Mouse (Mus musculus) neural tube, embryonic 14.5 days (tissue): ENCODE results near the gene Cdkn1b. TPM values are rescaled to one million over a fixed set of nuclear protein-coding genes. Genes with fewer than 3 reads are reported as not detected.

Experiments used
- ATAC-seq: fragments of 200-750 bp; cut with Nextera tagmentation; 2 replicates; pipeline ENCODE4 v1.8.0; 2017; ENCODE audit warnings: low read depth, mild to moderate bottlenecking, moderate TSS enrichment, moderate library complexity
- H3K27ac ChIP-seq: fragments of 300-500 bp; sonication (generic); 2 replicates; pipeline ENCODE4 v1.5.1; 2014; ENCODE audit warnings: low read depth, mild to moderate bottlenecking, control low read depth, low read length, moderate library complexity, mixed read lengths
- H3K27me3 ChIP-seq: fragments of 300-500 bp; sonication (generic); 2 replicates; pipeline ENCODE4 v1.6.1; 2014; ENCODE audit warnings: low read length; ENCODE audit not compliant: control insufficient read depth, insufficient read depth
- H3K36me3 ChIP-seq: fragments of 300-500 bp; sonication (generic); 2 replicates; pipeline ENCODE4 v1.6.1; 2014; ENCODE audit warnings: low read length, mixed read lengths; ENCODE audit not compliant: control insufficient read depth, insufficient read depth
- H3K4me1 ChIP-seq: fragments of 300-500 bp; sonication (generic); 2 replicates; pipeline ENCODE4 v1.6.1; 2014; ENCODE audit warnings: low read length; ENCODE audit not compliant: control insufficient read depth, insufficient read depth
- H3K4me2 ChIP-seq: fragments of 300-500 bp; sonication (generic); 2 replicates; pipeline ENCODE4 v1.6.1; 2014; ENCODE audit warnings: mild to moderate bottlenecking, low read depth, low read length, control low read depth
- H3K4me3 ChIP-seq: fragments of 300-500 bp; sonication (generic); 2 replicates; pipeline ENCODE4 v1.5.1; 2014; ENCODE audit warnings: low read depth, low read length, control low read depth, mixed read lengths
- H3K9ac ChIP-seq: fragments of 300-500 bp; sonication (generic); replicated peaks from 2 replicates; pipeline ENCODE4 v1.6.1; 2014; ENCODE audit warnings: low read depth, mild to moderate bottlenecking, control low read depth, low read length, mixed read lengths
- H3K9me3 ChIP-seq: fragments of 300-500 bp; sonication (generic); 2 replicates; pipeline ENCODE4 v1.6.1; 2016; ENCODE audit warnings: low read length; ENCODE audit not compliant: control insufficient read depth
- WGBS: fragments of 180-500 bp; shearing (Covaris S2); extraction: QIAGEN DNeasy Blood & Tissue Kit; methylation state at CpG from one replicate; pipeline ENCODE4 v1.1.7; 2014; 5-methylcytosine and 5-hydroxymethylcytosine counted together
- polyA plus RNA-seq: library from polyadenylated mRNA; unstranded; fragments of >200 nt; fragmentation: Nextera tagmentation; extraction: Ambion mirVana; gene quantifications from 2 replicates; pipeline ENCODE4 v1.2.1, GENCODE M21; 2014

The Cdkn1b gene
- polyA plus RNA-seq, 1 experiment from 2014 or later: 17.5 TPM

DNA sequence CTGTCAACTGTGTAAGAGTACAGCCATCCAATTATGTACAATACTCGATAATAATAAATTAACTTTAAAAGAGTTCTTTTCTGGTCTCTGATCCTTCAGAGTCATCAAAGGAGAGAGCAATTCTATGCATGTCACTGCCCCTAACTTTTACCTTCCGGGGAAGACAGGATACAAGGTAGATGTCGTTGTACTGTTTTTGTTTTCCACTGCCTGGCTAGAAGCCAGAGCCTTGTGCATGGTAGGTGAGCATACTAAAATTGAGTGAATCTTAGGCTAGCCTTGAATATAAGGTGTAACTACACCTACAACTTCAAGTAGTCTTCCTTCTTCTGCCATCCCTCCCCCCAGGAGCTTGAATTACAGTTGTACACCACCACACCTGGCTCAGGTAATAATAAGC is 10.9 kb downstream of the Cdkn1b start:
- no peaks in the 10 kb centered on the region for H3K36me3 ChIP-seq
- no peak overlapping the region for H3K4me3 ChIP-seq
- H3K4me2 ChIP-seq: no peak overlapping the region
- 82% methylated on average over 3 of the region's 3 CpGs for WGBS
- H3K9me3 ChIP-seq: no peaks in the 10 kb centered on the region
- no peak overlapping the region for H3K9ac ChIP-seq
- ATAC-seq: no peak
- no peaks in the 10 kb centered on the region for H3K27me3 ChIP-seq
- H3K27ac ChIP-seq: no peak overlapping the region
- peaks cover 8% of the 10 kb centered on the region for H3K4me1 ChIP-seq

DNA sequence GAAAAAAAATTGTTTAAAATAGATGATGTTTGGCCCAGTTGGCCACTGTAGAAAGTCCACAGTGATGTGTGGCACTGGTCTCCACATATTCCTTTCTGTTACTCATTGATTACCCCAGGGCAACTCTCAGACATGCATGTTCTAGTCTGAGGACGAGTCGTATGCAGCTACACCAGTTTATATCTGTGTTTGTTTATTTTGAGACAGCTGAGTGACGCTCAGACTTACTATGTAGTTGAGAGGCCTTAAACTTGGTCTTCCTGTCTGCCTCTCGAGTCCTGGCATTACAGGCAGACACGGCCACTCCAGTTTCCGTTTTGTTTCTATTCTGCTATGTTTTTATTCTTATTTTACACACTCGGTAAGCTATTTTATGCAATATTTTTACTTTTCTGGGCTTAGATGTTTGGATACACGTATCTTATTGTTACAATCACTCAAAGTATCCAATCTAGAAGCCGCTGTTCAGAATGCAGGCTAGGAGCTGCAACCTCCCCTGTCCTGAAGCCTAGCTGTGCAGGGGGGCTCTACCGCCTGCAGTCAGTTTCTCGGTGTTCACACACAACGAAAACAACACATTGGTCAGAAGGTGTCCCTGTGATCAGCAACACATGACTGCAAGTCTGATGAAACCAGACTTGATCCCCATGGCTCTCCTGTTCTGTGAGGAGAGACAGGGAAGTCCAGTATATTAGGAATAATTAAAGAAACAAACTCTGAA is 12.4 kb downstream of the Cdkn1b start:
- Histone ChIP-seq H3K9ac (no peak overlapping the region), H3K4me2 (no peak overlapping the region; the same call in 1 of the 2 replicates), H3K27ac (no peak overlapping the region), H3K9me3 (no peaks in the 10 kb centered on the region), H3K4me3 (no peak overlapping the region), H3K36me3 (no peaks in the 10 kb centered on the region), H3K4me1 (peaks cover under 1% of the 10 kb centered on the region; the same call in 1 of the 2 replicates), H3K27me3 (no peaks in the 10 kb centered on the region)
- ATAC-seq: no peak
- 78% methylated on average over 12 of the region's 12 CpGs for WGBS

DNA sequence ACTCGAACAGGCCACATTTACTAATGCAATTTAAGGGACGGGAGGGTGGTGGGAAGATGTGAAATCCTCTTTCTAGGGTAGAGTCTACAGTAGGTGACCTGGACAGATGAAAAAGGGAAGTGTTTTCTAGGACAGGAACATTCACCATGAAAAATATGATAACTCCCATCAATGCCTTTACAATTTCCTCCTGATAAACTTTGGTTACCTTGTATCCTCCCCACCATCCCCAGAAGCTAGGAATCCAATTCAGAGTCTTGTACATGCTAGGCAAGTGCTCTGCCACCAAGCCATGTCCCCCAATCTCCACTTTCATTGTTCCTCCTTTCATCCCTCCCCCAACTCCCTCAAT is 13.0 kb downstream of the Cdkn1b start:
- Histone ChIP-seq H3K36me3 (no peaks in the 10 kb centered on the region), H3K27me3 (no peaks in the 10 kb centered on the region), H3K4me3 (no peak overlapping the region), H3K9me3 (no peaks in the 10 kb centered on the region), H3K27ac (no peak overlapping the region), H3K4me2 (no peak overlapping the region), H3K9ac (no peak overlapping the region), H3K4me1 (no peaks in the 10 kb centered on the region)
- no peak for ATAC-seq
- WGBS: 92% methylated on average over 2 of the region's 2 CpGs

DNA sequence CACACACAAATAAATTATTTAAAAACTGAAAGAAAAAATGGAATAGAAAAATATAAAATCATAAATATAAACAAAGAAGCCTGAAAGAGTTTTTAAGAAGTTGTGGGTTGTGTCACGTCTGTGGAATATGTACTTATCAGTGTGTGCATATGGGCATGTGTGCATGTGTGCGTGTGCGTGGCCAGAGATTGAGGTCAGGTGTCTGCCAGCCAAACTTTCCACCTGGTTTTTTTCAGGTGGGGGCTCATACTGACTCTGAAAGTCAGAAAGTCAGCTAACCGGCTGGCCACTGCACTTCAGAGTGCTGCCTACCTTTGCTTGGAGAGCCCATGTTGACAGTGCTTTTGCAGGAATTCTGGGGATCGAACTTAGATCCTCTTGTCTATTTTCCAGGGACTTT is 14.1 kb downstream of the Cdkn1b start:
- no peak for ATAC-seq
- Histone ChIP-seq H3K4me3 (no peak overlapping the region), H3K27me3 (no peaks in the 10 kb centered on the region), H3K4me1 (no peaks in the 10 kb centered on the region), H3K36me3 (no peaks in the 10 kb centered on the region), H3K27ac (no peak overlapping the region), H3K4me2 (no peak overlapping the region), H3K9ac (no peak overlapping the region), H3K9me3 (no peaks in the 10 kb centered on the region)
- 91% methylated on average over 5 of the region's 5 CpGs for WGBS

DNA sequence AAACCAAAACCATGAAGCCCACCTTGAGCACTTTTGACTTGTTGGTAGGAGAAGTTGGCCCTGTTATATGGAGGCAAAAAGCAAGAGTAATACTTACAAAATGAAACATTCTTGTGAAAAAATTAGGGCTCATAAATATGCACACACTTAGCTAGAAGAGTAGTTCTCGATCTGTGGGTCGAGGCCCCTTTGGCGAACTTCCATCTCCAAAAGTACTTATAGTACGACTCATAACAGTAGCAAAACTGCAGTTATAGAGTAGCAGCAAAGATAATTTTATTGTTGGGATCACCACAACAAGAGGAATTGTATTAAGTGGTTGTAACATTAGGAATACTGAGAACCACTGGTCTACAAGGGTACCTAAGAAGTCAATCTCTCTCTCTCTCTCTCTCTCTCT is 19.6 kb downstream of the Cdkn1b start:
- no peaks in the 10 kb centered on the region for H3K36me3 ChIP-seq
- 88% methylated on average over 4 of the region's 4 CpGs for WGBS
- no peaks in the 10 kb centered on the region for H3K27me3 ChIP-seq
- no peak overlapping the region for H3K9ac ChIP-seq
- no peak overlapping the region for H3K4me3 ChIP-seq
- no peak overlapping the region for H3K27ac ChIP-seq
- no peaks in the 10 kb centered on the region for H3K4me1 ChIP-seq
- ATAC-seq: no peak
- H3K4me2 ChIP-seq: no peak overlapping the region
- no peaks in the 10 kb centered on the region for H3K9me3 ChIP-seq

DNA sequence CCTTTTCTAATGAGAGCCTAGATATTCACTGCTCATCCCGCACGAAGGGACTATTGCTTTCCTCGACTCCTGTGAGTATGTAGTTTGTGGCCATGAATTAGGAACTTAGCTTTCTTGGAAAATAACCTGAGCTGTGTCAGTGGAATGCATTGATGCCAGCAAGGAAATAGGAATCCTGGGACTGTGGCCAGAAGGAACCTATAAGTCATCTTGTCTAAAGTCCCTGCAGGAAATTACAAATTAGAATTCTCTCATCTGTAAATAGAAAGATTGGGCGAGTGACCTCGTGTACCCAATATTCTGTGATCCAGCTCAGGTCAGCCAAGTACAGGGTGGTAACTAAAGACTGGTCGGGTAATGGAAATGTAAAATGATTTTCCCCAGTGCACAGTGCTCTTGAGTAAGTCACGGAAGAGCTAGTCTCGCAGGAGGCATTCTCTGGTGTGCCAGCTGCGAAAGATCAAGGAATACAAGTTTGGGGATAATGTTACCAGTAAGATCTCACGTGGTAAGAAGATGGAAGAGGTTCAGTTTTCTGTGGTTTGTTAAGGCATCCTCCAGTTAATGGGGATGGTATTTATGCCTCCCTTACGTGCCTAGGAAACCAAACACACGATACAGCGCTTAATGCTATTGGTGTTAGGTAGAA is 23.7 kb downstream of the Cdkn1b start:
- H3K9ac ChIP-seq: no peak overlapping the region
- H3K9me3 ChIP-seq: no peaks in the 10 kb centered on the region
- no peak overlapping the region for H3K4me2 ChIP-seq
- no peak overlapping the region for H3K4me3 ChIP-seq
- WGBS: 73% methylated on average over 13 of the region's 13 CpGs
- H3K27me3 ChIP-seq: no peaks in the 10 kb centered on the region
- ATAC-seq: no peak
- H3K36me3 ChIP-seq: no peaks in the 10 kb centered on the region
- H3K27ac ChIP-seq: no peak overlapping the region
- no peaks in the 10 kb centered on the region for H3K4me1 ChIP-seq

DNA sequence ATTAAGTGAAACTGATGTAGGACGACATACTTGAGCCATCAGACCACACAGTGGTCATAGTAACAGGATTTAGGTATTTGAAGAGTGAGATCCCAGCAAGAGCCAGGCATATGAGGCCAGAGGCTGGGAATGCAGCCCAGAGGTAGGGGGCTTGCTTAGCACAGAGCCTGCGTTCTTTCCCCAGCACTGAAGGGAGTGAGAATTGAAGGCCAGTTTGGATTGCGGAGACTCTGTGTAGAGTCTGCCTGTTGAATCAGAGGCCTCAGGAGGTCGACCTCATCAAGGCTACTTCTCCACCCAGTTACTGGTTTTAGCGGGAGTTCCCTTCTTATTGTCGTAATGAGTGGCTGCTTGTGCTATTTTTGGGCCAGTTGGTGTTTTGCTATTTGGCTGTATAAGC is 25.9 kb downstream of the Cdkn1b start:
- ATAC-seq: no peak
- 78% methylated on average over 6 of the region's 6 CpGs for WGBS
- H3K36me3 ChIP-seq: no peaks in the 10 kb centered on the region
- no peak overlapping the region for H3K27ac ChIP-seq
- H3K9me3 ChIP-seq: no peaks in the 10 kb centered on the region
- no peaks in the 10 kb centered on the region for H3K4me1 ChIP-seq
- no peak overlapping the region for H3K9ac ChIP-seq
- H3K4me3 ChIP-seq: no peak overlapping the region
- no peaks in the 10 kb centered on the region for H3K27me3 ChIP-seq
- no peak overlapping the region for H3K4me2 ChIP-seq

DNA sequence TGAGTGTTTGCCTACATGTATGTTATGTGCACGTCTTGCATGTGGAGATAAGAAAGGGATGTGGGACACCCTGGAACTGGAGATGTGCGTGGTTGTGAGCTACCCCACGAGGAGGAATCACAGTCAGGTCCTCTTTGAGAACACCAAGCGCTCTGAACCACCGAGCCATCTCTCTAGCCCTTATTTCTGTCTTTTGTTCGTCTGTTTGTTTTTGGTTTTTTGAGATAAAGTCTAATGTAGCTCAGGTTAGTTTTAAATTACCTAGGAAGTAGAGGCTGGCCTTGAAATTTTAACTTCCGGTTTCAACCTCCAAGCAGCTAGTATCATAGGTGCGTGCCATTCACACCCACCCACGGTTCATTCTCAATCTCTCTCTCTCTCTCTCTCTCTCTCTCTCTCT is 26.7 kb downstream of the Cdkn1b start:
- ATAC-seq: no peak
- no peaks in the 10 kb centered on the region for H3K36me3 ChIP-seq
- H3K4me1 ChIP-seq: no peaks in the 10 kb centered on the region
- WGBS: 91% methylated on average over 9 of the region's 9 CpGs
- no peak overlapping the region for H3K4me3 ChIP-seq
- no peaks in the 10 kb centered on the region for H3K27me3 ChIP-seq
- no peak overlapping the region for H3K27ac ChIP-seq
- no peak overlapping the region for H3K4me2 ChIP-seq
- H3K9me3 ChIP-seq: no peaks in the 10 kb centered on the region
- H3K9ac ChIP-seq: no peak overlapping the region

DNA sequence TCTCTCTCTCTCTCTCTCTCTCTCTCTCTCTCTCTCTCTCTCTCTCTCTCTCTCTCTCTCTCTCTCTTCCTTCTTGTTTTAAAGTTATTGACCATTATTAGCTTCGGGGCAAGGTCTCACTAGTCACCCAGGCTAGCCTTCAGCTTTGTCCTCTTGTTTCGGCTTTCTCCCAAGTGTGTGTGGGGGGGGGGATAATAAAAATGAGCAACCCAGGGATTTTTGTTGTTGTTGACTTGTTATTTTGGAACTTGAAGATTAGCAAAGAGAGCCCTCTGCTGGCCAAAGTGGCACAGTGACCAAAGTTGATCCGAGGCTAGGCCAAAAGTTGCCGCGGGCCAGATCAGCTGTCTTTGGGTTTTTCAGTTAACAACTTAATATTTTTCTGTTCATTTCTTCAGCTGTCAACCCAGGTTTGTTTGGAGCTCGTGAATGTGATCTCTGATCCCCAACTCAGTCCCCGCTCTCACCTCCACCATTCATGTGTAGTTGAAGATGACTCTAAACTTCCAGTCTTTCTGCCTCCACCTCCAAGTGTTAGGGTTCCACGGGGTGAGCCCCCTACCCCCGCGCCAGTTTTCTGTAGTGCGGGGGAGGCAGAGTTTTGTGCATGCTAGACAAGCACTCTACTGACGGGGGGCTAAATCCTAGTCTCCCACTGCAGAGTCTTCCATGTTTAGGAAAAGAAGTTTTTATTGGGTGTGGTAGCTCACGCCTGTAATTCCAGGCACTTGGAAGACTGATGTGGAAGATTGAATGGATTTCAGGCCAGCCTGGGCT is 27.3 kb downstream of the Cdkn1b start:
- H3K36me3 ChIP-seq: no peaks in the 10 kb centered on the region
- no peaks in the 10 kb centered on the region for H3K9me3 ChIP-seq
- 47% methylated on average over 13 of the region's 13 CpGs for WGBS
- H3K9ac ChIP-seq: no peak overlapping the region
- H3K4me2 ChIP-seq: no peak overlapping the region
- no peak overlapping the region for H3K4me3 ChIP-seq
- H3K27ac ChIP-seq: no peak overlapping the region
- no peaks in the 10 kb centered on the region for H3K4me1 ChIP-seq
- ATAC-seq: no peak
- no peaks in the 10 kb centered on the region for H3K27me3 ChIP-seq
